Mouse (Mus musculus) lung, postnatal 10 days (tissue): ENCODE data around the gene Gigyf2.

Experiments used
- DNase-seq: peaks from one replicate; pipeline ENCODE4 v3.0.0; 2021

Gigyf2 gene

DNA sequence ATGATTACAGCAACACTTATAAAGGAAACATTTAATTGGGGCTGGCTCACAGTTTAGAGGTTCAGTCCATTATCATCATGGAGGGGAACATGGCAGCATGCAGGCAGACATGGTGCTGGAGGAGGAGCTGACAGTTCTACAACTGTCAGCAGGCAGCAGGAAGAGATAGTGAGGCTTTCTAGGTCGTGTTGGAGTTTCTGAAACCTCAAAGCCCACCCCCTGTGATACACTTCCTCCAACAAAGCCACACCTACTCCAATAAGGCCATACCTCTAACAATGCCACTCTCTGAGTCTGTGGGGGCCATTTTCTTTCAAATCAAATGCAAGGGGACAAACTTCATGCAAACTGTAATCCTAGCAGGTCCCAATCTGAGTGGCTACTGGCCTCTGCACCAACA is 5.7 kb upstream of the Gigyf2 start:
- DNase-seq: no peak

DNA sequence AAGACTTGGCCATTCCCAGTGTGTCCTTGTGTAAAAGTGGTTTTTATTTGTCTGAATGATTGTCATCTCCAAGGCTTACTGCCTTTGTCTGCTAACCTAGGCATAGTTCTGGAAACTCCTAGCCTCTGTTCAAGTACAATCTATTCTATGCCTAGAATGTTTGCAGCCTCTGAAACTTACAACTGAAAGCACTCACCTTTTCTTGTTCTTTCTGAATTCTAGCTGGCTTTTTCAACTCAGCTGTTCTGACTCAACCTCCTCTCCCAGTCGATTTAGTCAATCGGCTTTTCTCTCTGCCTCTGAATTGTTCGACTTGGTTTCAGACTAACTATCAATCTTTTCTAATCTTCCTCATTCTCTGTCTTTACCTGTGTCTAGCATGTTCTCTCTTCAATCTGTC is 4.0 kb upstream of the Gigyf2 start:
- DNase-seq: no peak

DNA sequence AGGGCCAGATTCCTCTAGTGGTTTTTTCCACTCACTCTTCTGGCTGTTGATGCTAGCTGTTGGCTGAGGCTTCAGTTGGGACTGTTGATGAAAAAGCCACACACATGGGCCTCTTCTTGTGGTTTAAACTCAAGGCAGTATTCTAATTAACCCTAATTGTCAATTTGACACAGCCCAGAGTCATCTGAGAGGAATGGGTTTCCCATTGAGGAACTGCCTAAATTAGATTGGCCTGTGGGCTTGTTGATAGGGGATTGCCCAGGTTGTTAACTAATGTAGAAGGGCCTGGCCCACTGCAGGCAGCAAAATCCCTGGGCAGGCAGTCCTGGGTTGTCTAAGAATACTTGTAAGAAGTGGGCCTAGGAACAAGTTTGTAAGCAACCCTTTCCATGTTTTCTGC is 2.1 kb upstream of the Gigyf2 start:
- no peak for DNase-seq

DNA sequence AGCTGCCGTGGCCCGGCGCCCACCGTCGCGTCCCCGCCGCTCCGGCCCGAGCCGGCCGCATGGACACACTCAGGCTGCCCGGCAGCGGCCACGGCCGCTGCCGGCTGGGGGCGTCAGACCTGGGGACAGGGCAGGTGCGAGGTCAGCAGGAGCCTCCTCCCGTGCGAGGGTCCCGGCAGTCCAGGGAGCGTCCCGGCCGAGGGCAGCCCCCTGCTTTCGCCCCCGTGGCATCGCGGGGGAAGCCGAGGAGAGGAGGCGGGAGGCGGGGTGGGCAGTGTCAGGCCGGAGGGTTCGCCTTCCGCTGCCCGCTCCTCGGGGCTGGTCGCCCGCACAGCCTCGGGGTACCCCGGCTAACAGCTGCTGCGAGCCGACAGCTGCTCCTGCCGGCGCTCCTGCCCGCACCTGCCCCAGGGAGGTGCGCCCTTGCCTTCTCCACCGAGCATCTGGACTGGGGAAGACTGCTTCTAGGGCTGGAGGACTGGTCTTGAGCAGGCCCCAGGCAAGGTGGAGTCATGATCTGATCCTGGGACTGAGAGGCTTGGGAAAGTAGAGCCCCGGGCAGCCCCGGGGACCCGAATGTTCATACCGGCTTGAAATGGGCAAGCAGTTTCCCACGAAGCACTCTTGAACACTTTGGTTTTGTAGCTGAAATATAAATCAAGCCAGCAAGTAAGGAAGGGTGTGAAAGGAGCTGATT is 515 bp downstream of the Gigyf2 start:
- peak; percentile 52 for DNase-seq

DNA sequence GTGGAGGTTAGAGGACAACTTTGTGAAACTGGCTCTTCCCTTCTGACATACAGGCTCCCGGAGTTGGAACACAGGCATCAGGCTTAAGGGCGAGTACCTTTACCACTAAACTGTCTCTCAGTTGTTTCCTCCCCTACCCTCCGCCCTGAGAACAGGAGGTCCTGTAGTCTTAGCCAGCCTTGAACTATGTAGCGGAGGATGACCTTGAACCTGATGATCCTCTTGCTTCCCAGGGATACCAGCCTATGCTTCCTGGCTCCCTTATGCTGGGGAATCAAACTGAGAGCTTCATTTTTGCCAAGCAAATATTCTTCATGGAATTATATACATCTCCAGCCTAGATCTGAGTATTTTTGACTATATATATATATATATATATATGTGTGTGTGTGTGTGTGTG is 5.0 kb downstream of the Gigyf2 start:
- no peak for DNase-seq

DNA sequence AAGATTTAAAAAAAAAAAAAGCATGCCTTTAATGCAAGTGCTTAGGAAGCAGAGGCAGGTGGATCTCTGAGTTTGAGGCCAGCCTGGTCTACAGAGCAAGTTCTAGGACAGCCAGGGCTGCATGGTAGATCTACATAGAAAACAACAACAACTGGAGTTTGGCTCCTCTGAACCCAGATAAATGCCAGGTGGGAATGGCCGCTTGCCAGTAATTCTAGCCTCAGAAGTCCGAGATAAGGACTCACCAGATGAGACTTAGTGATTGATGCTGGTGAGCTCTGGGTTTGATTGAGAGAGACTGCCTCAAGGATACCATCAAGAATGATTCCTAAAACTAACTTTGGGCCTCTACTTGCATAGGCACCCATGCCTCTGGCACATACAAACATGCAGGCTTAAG is 23.8 kb downstream of the Gigyf2 start:
- DNase-seq: no peak

DNA sequence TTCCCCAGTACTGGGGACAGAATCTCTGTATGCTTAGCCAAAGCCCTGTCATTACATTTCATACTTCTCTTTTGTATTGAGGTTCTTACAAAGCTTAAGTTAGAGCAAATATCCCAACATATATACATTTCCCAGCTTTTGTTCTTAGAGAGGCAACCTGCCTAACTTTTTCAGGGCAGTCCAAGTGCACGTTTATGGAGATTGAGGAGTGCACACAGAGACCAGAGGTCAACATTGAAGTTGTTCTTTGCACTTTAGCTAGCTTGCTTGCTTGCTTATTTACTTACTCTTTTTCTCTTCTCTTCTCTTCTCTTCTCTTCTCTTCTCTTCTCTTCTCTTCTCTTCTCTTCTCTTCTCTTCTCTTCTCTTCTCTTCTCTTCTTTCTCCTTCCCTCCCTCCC is 33.5 kb downstream of the Gigyf2 start:
- no peak for DNase-seq

DNA sequence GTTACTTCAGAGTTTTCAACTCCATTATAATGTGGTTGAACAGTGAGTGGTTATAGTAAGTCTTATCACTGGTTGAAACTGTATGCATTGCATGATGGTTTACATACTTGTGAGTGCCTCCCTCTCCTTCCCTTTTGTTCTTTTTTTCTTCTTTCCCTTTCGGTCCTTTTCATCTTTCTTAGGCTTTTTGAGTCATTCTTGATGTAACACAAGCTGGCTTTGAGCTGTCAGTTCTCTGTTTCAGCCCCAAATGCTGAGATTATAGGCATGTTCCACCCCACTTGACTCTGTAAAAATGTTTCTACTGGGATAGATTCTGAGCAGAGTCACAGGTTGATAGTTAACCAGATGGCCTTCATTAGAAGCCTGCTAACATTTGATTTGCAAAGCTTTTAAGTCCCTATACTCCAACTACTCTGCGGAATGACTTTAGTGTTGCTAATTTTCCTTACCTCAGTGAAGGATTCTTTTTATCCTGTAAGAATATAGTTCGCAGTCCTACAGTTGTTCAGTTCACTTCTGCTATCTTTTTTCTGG is 51.3 kb downstream of the Gigyf2 start:
- no peak for DNase-seq

DNA sequence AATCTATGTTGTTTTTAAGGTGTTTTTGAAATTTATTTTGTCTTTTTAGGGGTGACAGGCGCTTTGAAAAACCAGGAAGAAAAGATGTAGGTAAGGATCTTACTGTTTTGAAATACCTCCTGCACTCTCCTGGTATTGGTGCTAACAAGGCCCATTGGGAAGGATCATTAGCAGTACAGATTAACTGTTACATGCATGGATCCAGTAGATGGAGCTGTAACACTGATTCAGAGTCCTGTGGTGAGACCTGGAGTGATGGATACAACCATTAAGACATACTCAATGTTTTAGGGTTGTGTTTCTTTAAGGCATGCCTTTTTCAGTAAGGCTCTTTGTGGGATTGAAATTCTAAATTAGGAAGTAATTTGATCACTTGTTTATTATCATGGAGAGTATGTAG is 53.1 kb downstream of the Gigyf2 start:
- DNase-seq: peak; percentile 7

DNA sequence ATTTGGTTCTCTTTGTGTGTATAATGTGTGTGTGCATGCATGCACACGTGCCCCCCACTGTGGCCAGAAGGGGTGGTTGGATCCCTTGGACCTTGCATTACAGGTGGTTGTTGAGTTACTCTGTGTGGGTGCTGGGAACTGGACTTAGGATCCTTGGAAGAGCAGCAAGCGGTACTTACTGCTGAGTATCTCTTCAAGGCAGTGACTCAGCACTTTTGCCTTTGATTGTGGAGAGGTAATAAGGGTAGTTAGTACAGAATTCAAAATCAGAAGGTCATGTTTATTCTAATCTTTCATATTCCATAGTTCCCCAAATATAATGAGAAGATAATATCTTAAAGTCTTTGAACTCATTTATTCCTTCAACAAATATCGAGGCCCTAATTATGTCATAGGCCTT is 54.4 kb downstream of the Gigyf2 start:
- no peak for DNase-seq

DNA sequence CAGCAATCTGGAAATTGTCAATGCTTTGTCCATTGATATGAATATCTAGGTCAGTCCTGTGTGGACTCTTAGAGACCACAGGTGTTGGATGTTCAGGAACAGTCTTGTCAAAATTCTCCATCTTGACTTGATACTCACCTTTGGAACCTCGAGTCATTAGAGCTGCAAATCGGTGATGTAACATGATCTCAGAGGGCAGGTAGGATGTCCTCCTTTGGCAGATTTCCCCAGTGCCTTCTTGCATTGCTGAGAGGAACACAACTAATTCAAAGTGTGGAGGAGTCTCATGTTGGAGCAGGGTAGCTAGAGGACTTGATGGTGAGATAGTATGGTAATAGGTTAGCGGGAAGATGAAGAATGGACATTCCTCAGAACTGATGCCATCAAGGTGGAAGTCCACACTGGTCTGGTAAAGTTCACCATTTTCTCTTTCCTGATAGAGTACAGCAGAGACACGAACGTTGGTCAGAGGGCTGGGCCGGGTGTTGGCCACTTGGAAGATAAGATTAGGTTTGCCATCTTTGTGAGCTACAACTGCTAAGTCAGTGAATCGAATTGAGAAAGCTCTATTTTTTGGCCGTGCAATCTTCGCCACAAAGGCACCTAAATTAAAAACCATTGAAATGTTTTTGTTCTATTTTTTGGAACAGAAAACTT is 59.8 kb downstream of the Gigyf2 start:
- DNase-seq: no peak

DNA sequence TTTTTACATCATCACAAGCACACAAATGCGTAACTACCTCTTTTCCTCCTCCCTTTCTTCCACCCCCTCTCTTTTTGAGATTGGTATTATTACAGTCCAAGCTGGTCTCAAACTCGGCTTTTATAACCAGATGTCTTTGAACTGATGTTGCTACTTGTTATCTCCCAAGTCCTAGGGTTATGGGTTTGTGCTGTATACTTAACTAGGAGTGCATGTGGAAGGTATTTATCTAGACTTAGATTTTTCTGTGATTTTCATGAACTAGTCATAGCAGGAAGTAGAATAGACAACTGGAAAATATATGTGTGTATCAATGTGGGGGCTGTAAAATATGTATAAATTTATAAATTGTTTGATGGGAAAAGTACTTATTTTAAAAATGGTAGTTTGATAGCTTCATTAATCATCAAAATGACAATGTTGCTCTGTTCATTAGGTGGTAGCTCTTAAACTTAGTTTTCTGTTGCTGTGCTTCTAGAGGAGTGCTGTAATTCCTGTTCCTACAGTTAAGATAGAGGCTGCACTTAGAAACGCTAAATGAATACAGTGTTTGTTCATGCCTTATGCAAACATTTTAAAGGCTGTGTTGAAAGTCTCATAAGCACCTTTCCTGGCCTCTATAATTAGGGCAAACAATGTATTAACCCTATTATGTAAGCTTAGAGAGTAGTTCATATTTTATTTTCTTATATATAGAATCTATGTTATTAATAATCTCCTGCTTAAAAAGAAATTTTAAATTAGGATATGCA is 66.8 kb downstream of the Gigyf2 start:
- no peak for DNase-seq

DNA sequence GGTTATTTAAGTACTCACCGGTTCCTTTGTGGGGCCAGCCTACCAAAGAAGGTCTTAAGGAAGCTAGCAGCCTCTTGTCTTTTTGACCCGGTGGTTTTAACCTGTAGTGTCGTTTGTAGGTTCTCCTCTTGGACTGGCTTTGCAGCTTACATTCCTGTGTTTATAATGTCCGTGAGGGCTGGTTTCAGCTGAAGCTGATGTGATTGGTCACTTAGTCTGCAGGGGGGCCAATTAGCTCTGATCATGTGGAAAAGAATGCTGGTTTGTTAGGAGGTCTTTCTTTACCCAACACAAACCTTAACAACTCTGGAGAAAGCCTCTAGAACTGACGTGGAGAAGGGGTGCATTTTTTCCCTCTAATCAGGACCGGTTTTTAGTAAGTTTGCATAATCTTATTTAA is 67.8 kb downstream of the Gigyf2 start, which contains the start of gene Kcnj13:
Kcnj13 (minus strand) TSS at position 136 of the 400 bp plus-strand sequence.
- DNase-seq: no peak

DNA sequence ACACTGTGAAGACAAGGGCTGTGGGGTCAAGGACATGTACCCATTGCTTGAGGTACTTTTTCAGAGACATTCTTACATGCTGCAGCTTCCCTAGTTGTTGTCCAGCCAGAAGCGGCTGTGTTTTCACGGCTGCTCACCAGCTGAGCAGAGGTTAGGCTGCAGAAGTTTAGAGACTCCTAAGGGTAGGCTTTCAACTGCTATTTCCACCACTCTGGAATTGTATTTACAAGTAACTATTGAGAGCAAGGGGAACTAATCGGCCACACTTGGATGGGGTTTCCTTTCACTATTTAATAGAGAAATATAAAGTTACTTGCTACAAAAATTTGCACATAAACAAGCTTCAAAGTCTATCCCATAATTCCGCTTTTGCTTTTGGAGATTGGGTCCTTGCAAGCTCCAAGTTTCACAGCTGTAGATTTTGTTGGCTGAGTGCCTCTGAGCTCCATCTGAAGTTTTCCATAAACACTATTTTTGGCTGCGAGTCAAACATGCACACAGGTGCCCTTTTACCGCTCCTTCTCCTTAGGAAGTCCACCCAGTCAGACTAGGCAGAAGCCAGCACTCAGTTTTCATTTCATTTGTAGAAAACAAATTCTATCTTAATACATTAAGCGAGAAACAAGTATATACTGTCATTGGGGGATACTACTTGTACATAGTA is 70.3 kb downstream of the Gigyf2 start:
- DNase-seq: peak; percentile 50

DNA sequence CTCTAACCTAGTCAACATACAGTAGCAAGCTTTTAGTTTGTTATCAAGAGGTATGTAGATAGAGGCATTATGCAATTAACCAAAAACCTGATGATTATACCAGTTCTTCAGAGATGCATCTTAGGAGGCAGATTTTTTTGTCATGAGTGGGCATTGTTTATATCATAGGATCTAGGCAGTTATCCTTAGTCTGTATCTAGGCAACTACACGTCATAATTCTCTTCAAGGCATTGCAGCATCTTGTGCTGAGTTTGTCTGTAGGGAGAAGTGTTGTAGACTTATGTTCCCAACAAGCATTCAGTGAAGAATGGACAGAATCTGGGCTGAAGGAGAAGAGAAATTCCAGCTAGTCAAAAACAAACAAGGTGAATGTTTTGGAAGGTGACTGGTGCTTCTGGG is 77.9 kb downstream of the Gigyf2 start:
- no peak for DNase-seq

DNA sequence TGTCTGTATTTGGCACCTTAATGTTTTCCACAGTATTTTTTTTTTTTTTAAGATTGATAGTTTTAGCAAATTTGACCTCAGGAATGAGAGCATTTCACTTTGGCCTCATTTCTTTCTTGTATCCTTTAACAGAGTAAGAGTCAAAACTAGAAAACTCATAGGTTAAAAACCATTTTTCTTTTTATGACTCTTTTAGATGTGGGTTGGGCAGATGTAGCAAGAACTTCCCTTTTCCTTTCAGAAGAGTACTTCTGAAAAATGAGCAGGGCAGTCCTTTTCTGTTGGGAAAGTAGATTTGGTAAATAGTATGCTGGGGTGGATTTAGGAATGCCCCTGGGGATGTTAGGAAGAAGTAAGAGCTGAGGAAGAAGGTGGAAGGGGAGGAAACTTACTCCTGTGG is 79.2 kb downstream of the Gigyf2 start:
- DNase-seq: no peak

DNA sequence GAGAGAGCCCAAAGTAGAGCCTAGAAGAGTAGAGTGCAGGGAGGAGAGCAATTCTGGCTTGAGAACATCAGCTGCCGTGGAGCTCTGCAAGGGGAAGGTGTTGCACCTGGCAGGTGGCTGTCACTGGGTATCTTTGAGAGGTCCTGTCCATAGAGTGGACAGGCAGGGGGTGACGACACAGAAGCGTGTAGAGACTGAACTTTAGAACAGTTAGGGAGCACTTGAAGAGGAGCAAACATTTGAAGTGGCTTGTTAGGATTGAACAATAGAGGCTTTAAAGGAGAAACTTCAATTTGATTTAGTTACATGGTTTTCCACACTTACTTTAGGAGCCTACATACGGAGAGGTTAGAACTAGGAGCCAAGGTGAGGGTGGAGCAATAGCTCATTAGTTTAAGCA is 82.6 kb downstream of the Gigyf2 start:
- no peak for DNase-seq

DNA sequence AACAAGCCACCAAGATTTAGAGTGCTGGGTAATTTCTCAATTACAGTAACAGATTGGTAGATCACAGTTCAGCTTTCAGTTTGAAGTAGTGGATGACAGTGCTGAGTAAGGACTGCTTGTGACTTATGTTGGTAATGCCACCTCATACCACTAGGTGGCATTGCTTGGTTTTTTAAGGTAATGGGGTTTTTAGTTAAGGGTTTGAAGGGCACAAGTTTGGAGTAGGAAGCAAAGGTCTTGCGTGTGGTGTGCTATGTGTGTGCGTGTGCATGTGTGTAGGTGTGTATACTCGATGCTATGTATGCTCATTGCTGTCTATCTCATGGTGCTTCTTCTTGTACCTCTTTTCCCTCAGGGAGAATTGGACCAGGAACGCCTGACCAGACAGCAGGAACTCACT is 91.9 kb downstream of the Gigyf2 start:
- DNase-seq: peak; percentile 27

DNA sequence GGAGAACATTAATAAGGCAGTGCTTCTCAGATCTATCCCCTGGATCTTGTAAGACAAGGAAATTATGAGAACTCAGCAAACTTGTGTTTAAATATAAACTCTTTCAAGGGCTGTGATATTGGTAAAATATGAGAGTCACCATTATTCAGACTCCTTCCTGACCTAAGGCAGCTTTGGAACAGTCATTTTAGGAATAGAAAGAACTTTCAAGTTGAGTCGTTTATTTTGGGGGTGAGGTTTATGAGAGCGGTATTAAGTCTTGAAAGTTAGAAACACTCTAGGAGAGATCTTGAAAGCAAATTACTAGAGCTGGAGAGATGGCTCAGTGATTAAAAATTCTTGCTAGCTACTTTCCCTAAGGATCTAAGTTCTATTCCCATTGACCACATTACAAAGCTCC is 108.3 kb downstream of the Gigyf2 start:
- DNase-seq: no peak

DNA sequence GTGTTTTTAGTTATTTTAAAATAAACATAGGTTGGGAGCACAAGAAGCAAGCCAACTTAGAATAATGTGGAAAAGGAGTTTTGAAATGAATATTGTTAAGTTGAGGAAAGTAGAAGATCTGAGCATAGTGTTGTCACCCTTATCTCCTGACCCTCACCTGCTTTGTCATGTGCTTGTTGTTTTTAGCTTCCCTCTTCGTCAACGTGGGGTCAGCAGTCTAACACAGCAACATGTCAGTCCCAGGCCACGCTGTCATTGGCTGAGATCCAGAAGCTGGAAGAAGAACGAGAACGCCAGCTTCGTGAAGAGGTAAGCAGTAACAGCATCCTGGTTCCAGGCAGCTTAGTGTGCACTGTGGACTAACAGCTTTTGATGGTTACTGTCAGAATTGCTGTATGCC is 109.8 kb downstream of the Gigyf2 start:
- DNase-seq: no peak

DNA sequence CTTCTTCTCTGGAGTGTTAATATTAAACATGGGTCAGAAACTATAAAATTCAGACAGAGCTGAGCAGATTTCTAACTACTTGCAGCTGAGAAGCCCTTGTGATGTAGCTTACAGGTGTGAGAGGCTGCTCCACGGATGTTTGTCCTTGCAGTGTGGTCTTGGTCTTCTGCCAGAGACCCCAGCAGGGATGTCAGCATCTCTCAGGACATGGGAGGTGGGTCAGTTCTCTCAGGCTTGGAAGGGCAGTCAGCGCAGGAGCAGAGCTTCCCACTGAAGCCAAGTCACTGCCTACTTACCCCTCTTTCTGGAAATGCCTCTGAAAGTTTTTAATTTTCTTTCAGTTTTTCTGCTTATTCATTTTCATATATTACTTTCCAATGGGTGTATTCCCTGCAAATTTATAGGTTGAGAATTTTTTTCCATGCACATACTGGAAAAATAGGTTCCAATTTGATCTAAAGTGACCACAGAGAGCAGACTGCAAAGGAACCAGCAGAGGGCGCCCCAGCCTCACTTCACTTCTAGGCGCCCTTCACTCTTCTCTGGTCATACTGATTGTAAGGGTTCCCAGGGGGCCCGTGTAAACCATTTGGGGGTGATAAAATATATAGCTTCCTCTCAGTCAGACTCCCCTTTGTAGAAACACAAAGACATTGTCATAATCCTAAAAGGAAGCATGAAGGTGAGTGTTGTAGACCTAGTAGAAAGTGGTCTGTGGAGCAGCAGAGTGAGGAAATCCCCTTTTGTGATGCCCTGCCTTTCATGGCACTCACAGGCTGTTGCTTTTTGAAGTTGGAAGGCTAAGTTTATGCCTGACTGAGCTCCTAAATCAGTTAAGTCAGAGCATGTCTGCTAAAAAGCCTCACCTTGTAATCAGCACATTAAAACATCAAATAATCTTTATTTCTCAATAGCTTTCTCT is 120.6 kb downstream of the Gigyf2 start:
- peak; percentile 69 for DNase-seq

DNA sequence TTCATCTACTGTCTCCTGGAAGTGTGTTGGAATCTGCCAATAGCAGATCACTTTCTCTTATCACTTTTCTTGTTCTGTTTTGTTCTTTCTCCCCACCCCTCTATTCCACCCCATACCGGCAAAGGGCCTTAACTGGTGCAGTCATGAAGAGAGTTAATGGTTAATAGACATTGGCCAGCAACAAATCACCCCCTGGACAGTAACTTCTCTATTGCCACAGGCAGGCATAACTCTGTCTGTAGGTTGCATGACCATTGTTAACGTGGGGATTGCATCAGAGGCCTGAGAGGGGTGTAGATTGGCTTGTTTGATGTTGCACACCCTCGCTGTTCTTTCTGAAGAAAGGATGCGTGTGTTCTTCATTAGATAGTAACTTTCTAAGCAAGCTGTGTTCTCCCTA is 122.6 kb downstream of the Gigyf2 start:
- no peak for DNase-seq
